Mouse (Mus musculus): ENCODE data around the gene Ptpra.

The Ptpra gene

GRCm38 (mm10) chr2:130449794-130450433 lies at the start of gene Ptpra:
Ptpra (plus strand) TSS chr2:130450278.
- DNase-seq: peak; percentile 92 to 93

- no peak for DNase-seq
Observed at GRCm38 (mm10) chr2:130401891-130402290, 48.2 kb upstream of the Ptpra start.

GRCm38 (mm10) chr2:130404939-130405338 lies 45.1 kb upstream of the Ptpra start, which contains the start of the genes Gm28372 and 1700020A23Rik:
Gm28372 (plus strand) TSS chr2:130405239.
1700020A23Rik (plus strand) TSS chr2:130405259.
- DNase-seq: no peak

- DNase-seq: no peak
Observed at GRCm38 (mm10) chr2:130406178-130406577, 43.9 kb upstream of the Ptpra start, which contains the start of gene Tmem239. Tmem239 (plus strand) TSS chr2:130406478.

GRCm38 (mm10) chr2:130408194-130408593 lies 41.9 kb upstream of the Ptpra start:
- DNase-seq: no peak

- DNase-seq: peak; percentile 69 to 75
Observed at GRCm38 (mm10) chr2:130411558-130412495, 38.3 kb upstream of the Ptpra start.

- no peak for DNase-seq
Observed at GRCm38 (mm10) chr2:130412775-130413174, 37.3 kb upstream of the Ptpra start.

GRCm38 (mm10) chr2:130414094-130414856 lies 35.8 kb upstream of the Ptpra start:
- DNase-seq: peak in 1 of 2 experiments; percentile 23

- no peak for DNase-seq
Observed at GRCm38 (mm10) chr2:130421781-130422620, 28.1 kb upstream of the Ptpra start.

- DNase-seq: peak; percentile 82 to 84
Observed at GRCm38 (mm10) chr2:130423397-130424125, 26.5 kb upstream of the Ptpra start.

- peak; percentile 90 to 91 for DNase-seq
Observed at GRCm38 (mm10) chr2:130424126-130424853, 25.8 kb upstream of the Ptpra start, which contains the start of the genes Vps16 and Pced1a. Vps16 (plus strand) TSS chr2:130424339. Pced1a (minus strand) TSS chr2:130424701.

- no peak for DNase-seq
Observed at GRCm38 (mm10) chr2:130425112-130425511, 25.0 kb upstream of the Ptpra start.

GRCm38 (mm10) chr2:130429851-130430250 lies 20.2 kb upstream of the Ptpra start:
- DNase-seq: no peak

- DNase-seq: no peak
Observed at GRCm38 (mm10) chr2:130430484-130430883, 19.6 kb upstream of the Ptpra start.

GRCm38 (mm10) chr2:130432157-130432556 lies 17.9 kb upstream of the Ptpra start:
- DNase-seq: no peak

GRCm38 (mm10) chr2:130433152-130433551 lies 16.9 kb upstream of the Ptpra start:
- DNase-seq: peak in 1 of 2 experiments; percentile 27

GRCm38 (mm10) chr2:130436769-130437168 lies 13.3 kb upstream of the Ptpra start:
- DNase-seq: no peak

- no peak for DNase-seq
Observed at GRCm38 (mm10) chr2:130438861-130439260, 11.2 kb upstream of the Ptpra start.

GRCm38 (mm10) chr2:130439840-130440480 lies 10.1 kb upstream of the Ptpra start:
- DNase-seq: no peak

- no peak for DNase-seq
Observed at GRCm38 (mm10) chr2:130442162-130442561, 7.9 kb upstream of the Ptpra start.

Measured in thymus, postnatal 36 days (tissue).